Mouse (Mus musculus) kidney, adult 2 months (tissue): ENCODE results near the gene Tnfsf14.

Experiments used
- CTCF ChIP-seq: fragments of 200-500 bp; conservative IDR thresholded peaks from 2 replicates; pipeline ENCODE4 v1.5.1; 2011; ENCODE audit warnings: low read depth, mild to moderate bottlenecking, control low read depth, low read length, moderate library complexity, mixed read lengths; ENCODE audit not compliant: insufficient read depth, insufficient read length
- POLR2A ChIP-seq: fragments of 200-500 bp; IDR thresholded peaks from one replicate; pipeline ENCODE4 v1.6.1; 2011; ENCODE audit warnings: low read depth, low read length, control low read depth

- TF ChIP-seq CTCF (no peak), POLR2A (no peak)
Measured at GRCm38 (mm10) chr17:57173351-57173750, 20.6 kb downstream of the Tnfsf14 start.
